12 mouse cellular contexts compared by ENCODE assay signal in genomic region chr11:33202972-33203371, GRCm38 (mm10). TPM values are rescaled to one million over a fixed set of nuclear protein-coding genes. Genes with fewer than 3 reads are reported as not detected.
A peak's percentile ranks its signal among the peaks of the same experiment; 100 is the strongest.
DNase-seq lines count a peak whose midpoint lies in the region; ATAC-seq and TF ChIP-seq lines count a peak whose summit lies in the region.
"Had no signal": no experiment of that assay in that cellular context is flagged by ENCODE, and none has a peak within 500 bp of the region (broad histone marks: within the 10 kb centered on the region; RNA-seq: fewer than 3 reads in every experiment).

No protein-coding gene starts in this region.

- H3K4me1 ChIP-seq in heart, embryonic 11.5 days (ENCODE audit: control insufficient read depth, insufficient read depth, low read length) = peaks cover 20% of the 10 kb centered on the region
- H3K4me1 ChIP-seq in hindbrain, embryonic 10.5 days (replicated peaks) = peaks cover 66% of the 10 kb centered on the region
- peaks cover 10% of the 10 kb centered on the region for H3K4me1 ChIP-seq in liver, postnatal 0 days (ENCODE audit: insufficient read depth)
- 0 out of 2 replicates have a peak, but pooled peaks cover 7% of the 10 kb centered on the region for H3K4me1 ChIP-seq in thymus, adult 2 months (replicated peaks; ENCODE audit: control insufficient read depth, insufficient read depth, low read length)

- no peak for TF ChIP-seq EP300 in liver, postnatal 0 days (IDR thresholded peaks at IDR 0.05; ENCODE audit: low read depth)

- H3K9me3 ChIP-seq in heart, embryonic 11.5 days (replicated peaks; ENCODE audit: control insufficient read depth, low read length) = no peaks in the 10 kb centered on the region
- no peaks in the 10 kb centered on the region for H3K9me3 ChIP-seq in hindbrain, embryonic 10.5 days
- no peaks in the 10 kb centered on the region for H3K9me3 ChIP-seq in liver, postnatal 0 days (ENCODE audit: low read length)

- peak overlapping the region; percentile 28 for H3K4me3 ChIP-seq in heart, embryonic 11.5 days (ENCODE audit: low read depth, low read length)
- peak overlapping the region; percentile 53 for H3K4me3 ChIP-seq in hindbrain, embryonic 10.5 days
- H3K4me3 ChIP-seq in liver, postnatal 0 days (ENCODE audit: low read depth, low read length) = peak overlapping the region; percentile 19; the same call in 1 of the 2 replicates
- no peak overlapping the region for H3K4me3 ChIP-seq in thymus, adult 2 months (ENCODE audit: control insufficient read depth, insufficient read depth, low read length)

- H3K27me3 ChIP-seq in heart, embryonic 11.5 days (ENCODE audit: control insufficient read depth, insufficient read depth, low read length) = peaks cover 94% of the 10 kb centered on the region
- peaks cover 100% of the 10 kb centered on the region for H3K27me3 ChIP-seq in hindbrain, embryonic 10.5 days (ENCODE audit: insufficient read depth, poor library complexity, severe bottlenecking)
- peaks cover 98% of the 10 kb centered on the region for H3K27me3 ChIP-seq in liver, postnatal 0 days (ENCODE audit: insufficient read depth, low read length)
- H3K27me3 ChIP-seq in thymus, adult 2 months (ENCODE audit: control insufficient read depth, insufficient read depth, low read length) = peaks cover 57% of the 10 kb centered on the region
- H3K27me3 ChIP-seq: CH12.LX had no signal

- no peak overlapping the region for H3K27ac ChIP-seq in heart, embryonic 11.5 days (ENCODE audit: low read depth, low read length)
- H3K27ac ChIP-seq in hindbrain, embryonic 10.5 days = peak overlapping the region; percentile 80
- H3K27ac ChIP-seq in liver, postnatal 0 days (ENCODE audit: low read depth) = no peak overlapping the region
- H3K27ac ChIP-seq in thymus, adult 2 months (ENCODE audit: control insufficient read depth, insufficient read depth, low read length) = no peak overlapping the region

- no peak for TF ChIP-seq POLR2A in thymus, adult 2 months (IDR thresholded peaks at IDR 0.05; ENCODE audit: control insufficient read depth, extremely low read depth, insufficient read depth, low read length, poor library complexity)

- no peaks in the 10 kb centered on the region for H3K36me3 ChIP-seq in heart, embryonic 11.5 days (ENCODE audit: control insufficient read depth, insufficient read depth, low read length)
- H3K36me3 ChIP-seq in hindbrain, embryonic 10.5 days = no peaks in the 10 kb centered on the region
- no peaks in the 10 kb centered on the region for H3K36me3 ChIP-seq in liver, postnatal 0 days (replicated peaks; ENCODE audit: insufficient read depth, low read length)
- H3K36me3 ChIP-seq in thymus, adult 2 months (ENCODE audit: control insufficient read depth, insufficient read depth, low read length) = no peaks in the 10 kb centered on the region

- no peak for DNase-seq in heart, adult 18-20 months
- peak; percentile 53 for DNase-seq in cerebellum, adult 8-10 months
- DNase-seq in hindbrain, embryonic 10.5 days (ENCODE audit: low spot score) = no peak
- no peak for DNase-seq in liver, postnatal 0 days
- DNase-seq in left cerebral cortex, adult 8-10 months (ENCODE audit: low spot score in 2 of 2) = no peak
- DNase-seq in urinary bladder, postnatal 14 days (ENCODE audit: low spot score) = no peak
- no peak for DNase-seq in thymus, adult 2 months
- DNase-seq: kidney, adult 11 months had no signal

- H3K4me2 ChIP-seq in heart, embryonic 11.5 days = peak overlapping the region; percentile 58
- no peak overlapping the region for H3K4me2 ChIP-seq in liver, postnatal 0 days (ENCODE audit: low read depth, low read length)

- no peak overlapping the region for H3K9ac ChIP-seq in heart, embryonic 11.5 days (ENCODE audit: low read depth, low read length)
- no peak overlapping the region for H3K9ac ChIP-seq in liver, postnatal 0 days (replicated peaks)

- no peak for ATAC-seq in heart, embryonic 11.5 days (replicated peaks; ENCODE audit: insufficient number of reproducible peaks, low FRiP score, low TSS enrichment)
- no peak for ATAC-seq in liver, postnatal 0 days

- no peak for TF ChIP-seq CTCF in liver, postnatal 0 days (IDR thresholded peaks at IDR 0.05; ENCODE audit: low read depth)
- TF ChIP-seq CTCF in thymus, adult 2 months (IDR thresholded peaks at IDR 0.05; ENCODE audit: borderline replicate concordance, control insufficient read depth, extremely low read depth, insufficient read depth, low read length, poor library complexity) = no peak

- 2% methylated on average over 46 of the region's 47 CpGs for WGBS in heart, embryonic 11.5 days (ENCODE audit: insufficient replicate concordance)
- WGBS in hindbrain, embryonic 10.5 days = under 1% methylated on average over 47 of the region's 47 CpGs
- 2% methylated on average over 25 of the region's 47 CpGs for whole genome bisulfite sequencing in liver, postnatal 0 days (ENCODE audit: insufficient replicate concordance)
- 7% methylated on average over 46 of the region's 47 CpGs for WGBS in thymus, adult 2 months

RNA-seq across cellular contexts. Expression of gene Tlx3, which starts 0.4 kb away (rescaled TPM):
- polyA plus RNA-seq in heart, embryonic 11.5 days (2014; fragmentation: Nextera tagmentation; extraction: Ambion mirVana) = not detected in 2 replicates
- not detected for total RNA-seq in heart, adult 18-20 months (2021)
- 11.9 and 17.9 TPM in 2 replicates for polyA plus RNA-seq in hindbrain, embryonic 10.5 days (2016; fragmentation: Nextera tagmentation; extraction: Ambion mirVana)
- polyA plus RNA-seq in liver, postnatal 0 days (2015; fragmentation: Nextera tagmentation; extraction: Ambion mirVana) = not detected in 2 replicates
- not detected for total RNA-seq in left cerebral cortex, adult 8-10 months (2022)
- polyA plus RNA-seq in thymus, adult 2 months (2012; rRNA removed) = 0.08 TPM in 2 replicates
- total RNA-seq: CH12.LX; neutrophil, adult 5-6 weeks had no signal
- polyA plus RNA-seq: urinary bladder, adult 2 months had no signal

RNA-seq across cellular contexts. Expression of gene Npm1, which starts 40.0 kb away (rescaled TPM):
- polyA plus RNA-seq in heart, embryonic 11.5 days (2014; fragmentation: Nextera tagmentation; extraction: Ambion mirVana) = 632 and 689 TPM in 2 replicates
- 100 to 1,000 TPM; 151 to 158 TPM for total RNA-seq in heart, adult 18-20 months (2021)
- polyA plus RNA-seq in hindbrain, embryonic 10.5 days (2016; fragmentation: Nextera tagmentation; extraction: Ambion mirVana) = 691 and 1,253 TPM in 2 replicates
- 321 TPM in 2 replicates for polyA plus RNA-seq in liver, postnatal 0 days (2015; fragmentation: Nextera tagmentation; extraction: Ambion mirVana)
- 100 to 1,000 TPM; 184 to 202 (median 195) TPM for total RNA-seq in left cerebral cortex, adult 8-10 months (2022)
- 166 and 186 TPM in 2 replicates for polyA plus RNA-seq in thymus, adult 2 months (2012; rRNA removed)

RNA-seq across cellular contexts. Expression of gene Fgf18, which starts 55.8 kb away (rescaled TPM):
- polyA plus RNA-seq in heart, embryonic 11.5 days (2014; fragmentation: Nextera tagmentation; extraction: Ambion mirVana) = 1.8 and 2.5 TPM in 2 replicates
- total RNA-seq in heart, adult 18-20 months (2021) = 1 to 10 TPM; 3.8 to 4.1 TPM
- polyA plus RNA-seq in hindbrain, embryonic 10.5 days (2016; fragmentation: Nextera tagmentation; extraction: Ambion mirVana) = 5.9 and 7.7 TPM in 2 replicates
- polyA plus RNA-seq in liver, postnatal 0 days (2015; fragmentation: Nextera tagmentation; extraction: Ambion mirVana) = 0.11 and 0.13 TPM in 2 replicates
- total RNA-seq in left cerebral cortex, adult 8-10 months (2022) = 1 to 10 TPM; 2.2 to 3.9 (median 3.0) TPM
- 0.15 and 0.23 TPM in 2 replicates for polyA plus RNA-seq in thymus, adult 2 months (2012; rRNA removed)
- total RNA-seq: CH12.LX; neutrophil, adult 5-6 weeks had no signal

Comparison
In these comparisons a context has a peak if more than half of its experiments do, and no peak if none do; other contexts are left out.
1. RNA of gene Tlx3, which starts 0.4 kb away (polyA plus RNA-seq): 11.9 to 17.9 TPM in hindbrain, embryonic 10.5 days; 0.08 TPM in thymus, adult 2 months, not detected in heart, embryonic 11.5 days and not detected in liver, postnatal 0 days; every median in the first group is over 10 times any median in the second.